25 mouse cellular contexts compared by ENCODE assay signal in the genomic region with DNA sequence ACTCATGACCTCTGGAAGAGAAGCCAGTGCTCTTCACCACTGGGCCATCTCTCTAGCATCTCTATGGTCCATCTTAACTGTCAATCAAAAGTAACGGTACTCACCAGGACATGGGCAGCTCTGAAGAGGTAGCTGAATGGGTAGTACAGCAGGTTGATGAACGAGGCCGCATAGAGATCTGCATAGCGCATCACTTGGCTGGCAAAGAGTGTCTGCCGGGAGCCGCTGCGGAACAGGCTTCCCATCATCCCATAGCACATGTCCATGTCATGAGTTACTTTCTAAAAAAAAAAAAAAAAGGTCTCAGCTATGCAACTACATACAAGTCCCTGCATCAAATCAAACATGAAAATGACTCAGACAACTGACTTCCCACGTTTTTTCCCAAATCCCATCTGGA.
"Had no signal": no experiment of that assay in that cellular context is flagged by ENCODE, and none has a peak within 500 bp of the region (broad histone marks: within the 10 kb centered on the region; RNA-seq: fewer than 3 reads in every experiment).

No protein-coding gene starts in this region.

- H3K4me2 ChIP-seq: heart, embryonic 12.5 days; hindbrain, embryonic 12.5 days; hindbrain, embryonic 14.5 days; intestine, embryonic 15.5 days; kidney, embryonic 15.5 days; limb, embryonic 13.5 days; limb, embryonic 15.5 days; liver, embryonic 12.5 days had no signal

- H3K4me3 ChIP-seq: heart, embryonic 10.5 days; heart, embryonic 12.5 days; hindbrain, embryonic 10.5 days; hindbrain, embryonic 12.5 days; intestine, embryonic 15.5 days; kidney, embryonic 15.5 days; limb, embryonic 13.5 days; limb, embryonic 15.5 days; liver, embryonic 12.5 days had no signal

- H3K9ac ChIP-seq: forebrain, postnatal 0 days; heart, embryonic 12.5 days; hindbrain, embryonic 12.5 days; hindbrain, embryonic 14.5 days; intestine, embryonic 15.5 days; kidney, embryonic 15.5 days; limb, embryonic 13.5 days; limb, embryonic 15.5 days; liver, embryonic 12.5 days had no signal

- DNase-seq: forebrain, postnatal 0 days; gastrocnemius, postnatal 10 days; gastrocnemius, postnatal 25 days; heart, postnatal 10 days; heart, postnatal 4 days; kidney, adult 18-20 months; kidney, adult 9 months; kidney, postnatal 14 days; kidney, postnatal 36 days; layer of hippocampus, postnatal 36 days; left cerebral cortex, postnatal 4 days had no signal

- ATAC-seq: forebrain, postnatal 0 days; hindbrain, embryonic 16.5 days; inflammation-experienced regulatory T-cells, adult 6 months; intestine, embryonic 15.5 days; intestine, postnatal 0 days; liver, embryonic 12.5 days had no signal

- H3K27me3 ChIP-seq: heart, embryonic 12.5 days; hindbrain, embryonic 12.5 days; intestine, embryonic 15.5 days; kidney, embryonic 15.5 days; limb, embryonic 13.5 days; limb, embryonic 15.5 days; liver, embryonic 12.5 days had no signal

- H3K27ac ChIP-seq: heart, embryonic 10.5 days; hindbrain, embryonic 10.5 days; hindbrain, embryonic 12.5 days; hindbrain, embryonic 14.5 days; intestine, embryonic 15.5 days; kidney, embryonic 15.5 days; kidney, postnatal 0 days; limb, embryonic 13.5 days; limb, embryonic 15.5 days had no signal

- H3K9me3 ChIP-seq: heart, embryonic 10.5 days; heart, embryonic 12.5 days; hindbrain, embryonic 10.5 days; hindbrain, embryonic 12.5 days; intestine, embryonic 15.5 days; kidney, embryonic 15.5 days; limb, embryonic 13.5 days; limb, embryonic 15.5 days; liver, embryonic 12.5 days had no signal

- H3K4me1 ChIP-seq: heart, embryonic 10.5 days; hindbrain, embryonic 10.5 days; hindbrain, embryonic 12.5 days; intestine, embryonic 15.5 days; kidney, embryonic 15.5 days; limb, embryonic 13.5 days; limb, embryonic 15.5 days had no signal
